Mouse (Mus musculus) cortical plate, adult 2 months (tissue): ENCODE measurements around the gene Gsk3b. TPM values are rescaled to one million over a fixed set of nuclear protein-coding genes. Genes with fewer than 3 reads are reported as not detected.

ENCODE experiments used
- H3K27ac ChIP-seq: fragments of 200-500 bp; 2 replicates; pipeline ENCODE4 v1.5.1; 2012; ENCODE audit warnings: low read length, control low read depth, inconsistent platforms; ENCODE audit not compliant: insufficient read depth
- H3K4me1 ChIP-seq: fragments of 200-500 bp; 2 replicates; pipeline ENCODE4 v1.6.1; 2011; ENCODE audit warnings: low read length; ENCODE audit not compliant: control insufficient read depth, insufficient read depth
- H3K4me3 ChIP-seq: fragments of 200-500 bp; 2 replicates; pipeline ENCODE4 v1.5.1; 2011; ENCODE audit warnings: mild to moderate bottlenecking, low read length, control low read depth; ENCODE audit not compliant: insufficient read depth
- CTCF ChIP-seq: fragments of 200-500 bp; IDR thresholded peaks from 2 replicates; pipeline ENCODE4 v1.5.1; 2011; ENCODE audit warnings: mild to moderate bottlenecking, control low read depth, low read length; ENCODE audit not compliant: insufficient read depth; ENCODE audit errors: extremely low read depth
- POLR2A ChIP-seq: fragments of 200-500 bp; IDR thresholded peaks from 2 replicates; pipeline ENCODE4 v1.6.1; 2011; ENCODE audit warnings: mild to moderate bottlenecking, low read length, control low read depth; ENCODE audit not compliant: insufficient read depth; ENCODE audit errors: extremely low read depth
- polyA plus RNA-seq: library from polyadenylated mRNA; depleted of rRNA; stranded (reverse); fragments of >200 nt; gene quantifications from 2 replicates; pipeline ENCODE4 v1.2.3, GENCODE M21; 2012; rRNA removed

The Gsk3b gene
- polyA plus RNA-seq, 1 experiment: 47.2 TPM

DNA sequence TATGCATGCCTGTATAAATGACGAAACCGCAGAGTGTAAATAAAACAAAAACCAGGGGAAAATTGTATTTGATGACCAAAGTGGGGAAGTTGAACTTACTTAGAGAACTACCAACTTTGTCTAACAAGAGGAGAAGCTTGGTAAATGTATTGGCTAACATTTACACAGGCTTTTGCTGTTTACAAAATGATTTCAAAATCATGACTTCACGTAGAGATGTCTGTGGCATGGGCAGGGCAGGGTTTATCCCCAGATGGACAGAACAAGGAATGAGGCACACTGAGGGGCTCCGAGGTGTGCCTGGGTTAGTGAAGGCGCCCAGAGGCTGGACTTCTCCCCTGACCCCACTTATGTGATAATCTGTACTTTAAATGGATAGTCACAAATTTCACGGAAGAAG lies 198.6 kb downstream of the Gsk3b start:
- H3K4me3 ChIP-seq: no peak overlapping the region
- TF ChIP-seq CTCF: no peak
- no peak for TF ChIP-seq POLR2A
- no peaks in the 10 kb centered on the region for H3K4me1 ChIP-seq

DNA sequence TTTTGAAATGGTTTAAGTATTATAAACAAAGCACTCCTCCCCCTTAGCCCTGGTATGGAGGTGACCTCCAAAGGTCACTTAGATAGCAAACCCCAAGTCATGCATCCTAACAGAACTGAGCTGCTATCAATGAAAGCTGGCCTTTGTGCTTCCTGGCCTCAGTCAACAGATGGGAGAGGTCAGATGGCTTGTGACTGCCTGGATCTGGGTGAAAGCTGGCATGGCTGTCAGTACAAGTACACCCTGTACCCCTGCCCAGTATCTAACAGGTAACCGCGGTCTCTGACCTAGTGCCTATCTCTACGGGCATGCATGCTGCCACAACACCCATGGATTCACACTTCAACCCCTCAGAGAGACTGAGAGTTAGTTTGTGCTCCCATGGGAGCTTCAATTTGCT lies 199.0 kb downstream of the Gsk3b start:
- H3K27ac ChIP-seq: no peak overlapping the region
- TF ChIP-seq POLR2A (no peak), CTCF (no peak)
- no peaks in the 10 kb centered on the region for H3K4me1 ChIP-seq

More for the DNA sequence above, 198.6 kb downstream of the Gsk3b start:
- no peak overlapping the region for H3K27ac ChIP-seq

DNA sequence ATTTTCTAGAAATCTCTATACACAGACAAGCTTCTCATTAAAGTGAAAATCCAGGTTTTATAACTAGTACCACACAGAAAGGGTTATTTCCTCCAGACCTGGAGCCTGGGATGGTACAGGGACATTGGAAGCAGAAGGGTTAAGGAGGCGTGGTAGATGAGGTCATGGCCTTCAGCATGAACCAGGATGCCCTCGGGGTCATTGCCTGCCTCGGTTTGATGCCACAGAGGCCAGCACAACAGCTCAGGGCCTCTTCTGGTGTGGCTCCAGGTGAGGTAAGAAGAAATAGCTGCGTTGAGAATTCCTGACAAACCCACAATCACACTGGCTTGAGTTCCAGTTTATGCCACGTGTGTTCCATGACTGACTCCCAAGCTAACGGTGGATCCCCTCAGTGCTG lies 200.1 kb downstream of the Gsk3b start:
- Histone ChIP-seq H3K27ac (no peak overlapping the region), H3K4me3 (no peak overlapping the region), H3K4me1 (no peaks in the 10 kb centered on the region)
- TF ChIP-seq CTCF (no peak), POLR2A (no peak)

More for the DNA sequence above, 199.0 kb downstream of the Gsk3b start:
- H3K4me3 ChIP-seq: no peak overlapping the region

DNA sequence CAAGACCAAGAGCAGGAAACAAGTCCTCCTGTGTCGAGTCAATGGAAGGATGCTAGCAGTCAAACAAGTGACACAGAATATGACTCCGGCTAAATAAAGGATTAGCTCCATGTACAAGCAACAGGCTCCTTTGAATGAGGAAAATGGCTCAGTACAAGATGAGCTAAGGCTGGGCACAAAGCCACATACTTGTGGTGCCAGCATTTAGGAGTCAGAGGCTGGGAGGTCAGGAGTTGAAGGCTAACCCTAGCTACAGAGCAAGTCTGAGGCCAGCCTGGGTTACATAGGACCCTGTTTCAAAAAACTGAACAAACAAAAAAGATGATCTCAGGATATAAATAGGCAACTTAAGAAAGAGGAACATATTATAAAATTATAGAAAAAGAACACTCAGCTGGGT lies 201.3 kb downstream of the Gsk3b start:
- Histone ChIP-seq H3K27ac (no peak overlapping the region), H3K4me1 (no peaks in the 10 kb centered on the region), H3K4me3 (no peak overlapping the region)
- TF ChIP-seq POLR2A (no peak), CTCF (no peak)

DNA sequence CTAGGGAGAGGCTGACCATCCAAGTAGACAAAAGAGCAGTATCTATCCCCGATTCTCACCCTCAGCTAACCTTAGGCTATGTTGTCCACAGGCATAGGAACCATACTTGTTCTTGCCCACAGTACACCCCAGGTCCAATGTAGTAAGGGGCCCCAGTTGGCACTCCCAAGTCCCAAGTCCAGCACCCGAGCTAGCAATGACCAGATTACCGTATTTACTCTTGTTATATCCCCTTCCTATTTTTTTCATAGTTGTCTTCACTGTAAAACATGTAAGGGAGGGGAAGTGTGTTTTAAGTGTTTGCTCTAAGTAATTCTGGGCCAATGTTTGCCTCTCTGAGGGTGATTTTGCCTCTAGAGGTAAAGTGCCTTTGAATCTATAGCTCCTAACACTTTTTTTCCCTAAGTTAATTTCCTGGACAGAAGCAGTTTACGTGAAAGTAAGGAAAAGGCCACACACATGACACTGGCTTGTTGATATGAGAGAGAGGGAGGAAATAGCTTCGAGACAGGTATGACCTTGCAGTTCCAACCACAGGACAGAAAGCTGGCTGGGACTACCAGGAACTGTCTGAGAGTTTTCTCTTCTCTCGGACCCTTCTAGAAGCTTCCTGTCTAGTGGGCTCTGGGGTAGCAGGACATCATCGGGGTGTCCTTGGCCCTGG lies 206.0 kb downstream of the Gsk3b start, which contains the start of gene Nr1i2:
Nr1i2 (minus strand) TSS at position 140 of the 664 bp plus-strand sequence.
- Histone ChIP-seq H3K4me3 (no peak within 1 kb of the TSS), H3K27ac (no peak within 1 kb of the TSS), H3K4me1 (no peaks in the 10 kb centered on the region)
- no peak for TF ChIP-seq POLR2A
- no peak for TF ChIP-seq CTCF

DNA sequence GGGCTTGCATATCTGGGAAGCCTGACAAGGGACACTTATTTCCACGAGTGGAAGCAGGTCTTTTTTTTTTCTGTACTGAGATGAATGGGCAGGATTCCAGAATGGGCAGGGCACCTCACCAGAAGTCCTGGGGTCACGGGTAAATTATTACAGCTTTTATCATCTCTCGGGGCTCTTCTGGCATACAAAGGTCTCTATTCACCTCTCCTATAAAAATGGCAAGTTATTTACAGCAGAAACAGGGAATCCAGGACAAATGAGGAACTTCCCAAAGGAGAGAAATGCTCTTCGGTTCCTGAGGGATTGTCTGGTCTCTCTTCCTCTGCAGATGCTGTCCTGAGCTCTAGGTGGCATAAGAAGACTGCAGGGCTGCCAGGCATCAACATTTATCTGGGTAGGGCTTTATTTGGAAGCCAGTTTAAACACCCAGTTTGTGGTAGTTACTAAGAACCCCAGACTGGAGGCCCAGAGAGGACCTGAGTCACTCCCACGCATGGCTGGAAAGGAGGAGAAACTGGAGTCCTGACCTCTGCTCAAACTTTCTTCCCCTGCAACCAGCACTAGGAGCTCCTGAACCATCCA lies 206.6 kb downstream of the Gsk3b start:
- H3K4me1 ChIP-seq: no peaks in the 10 kb centered on the region
- no peak for TF ChIP-seq POLR2A
- peak; percentile 65 for TF ChIP-seq CTCF
- no peak overlapping the region for H3K4me3 ChIP-seq
- no peak overlapping the region for H3K27ac ChIP-seq

Other genes starting within 250 kb of the Gsk3b start
- gene Gm36028, start 227.9 kb upstream of the Gsk3b start, polyA plus RNA-seq: 0.44 and 0.54 TPM in 2 replicates
- 37.7 and 40.7 TPM in 2 replicates for gene Lrrc58, start 220.6 kb upstream of the Gsk3b start, polyA plus RNA-seq
- 0.75 and 0.81 TPM in 2 replicates for gene Gpr156, start 172.5 kb upstream of the Gsk3b start, polyA plus RNA-seq
- gene Nr1i2, start 205.8 kb downstream of the Gsk3b start, polyA plus RNA-seq: not detected in 2 replicates